Mouse (Mus musculus) erythroblast, embryonic 14.5 days (primary cell): ENCODE results near the gene a.

Experiments
- GATA1 ChIP-seq: IDR thresholded peaks from 2 replicates; pipeline ENCODE4 v1.6.1; 2012; ENCODE audit warnings: low read length, inconsistent platforms, mixed read lengths
- TAL1 ChIP-seq: IDR thresholded peaks from 3 replicates; pipeline ENCODE4 v1.6.1; 2012; ENCODE audit warnings: low read length, inconsistent platforms, mixed read lengths

DNA sequence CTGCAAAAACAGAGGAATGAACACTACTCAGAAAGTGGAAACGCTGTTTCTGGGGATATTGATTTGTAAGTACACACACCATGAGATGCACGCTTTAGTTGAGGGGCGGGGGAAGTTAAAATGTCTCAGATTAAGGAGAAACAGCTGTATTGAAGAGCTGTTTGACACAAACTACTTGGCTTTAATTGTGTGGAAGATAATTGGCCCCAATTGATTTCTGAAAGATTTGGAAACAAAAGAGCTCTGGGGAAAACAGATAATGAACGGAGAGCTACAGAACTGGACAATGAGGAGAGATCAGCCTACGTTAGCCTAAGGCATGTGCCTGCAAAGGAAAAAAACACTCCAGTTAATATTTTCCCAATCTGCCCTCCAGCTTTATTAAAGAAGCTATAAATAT is 172.0 kb downstream of the a start:
- TF ChIP-seq GATA1 (no peak), TAL1 (no peak)
